Mouse (Mus musculus): ENCODE measurements at regions not wholly inside any gene's neighbourhood (a gene's known extent, or its start where the extent isn't known, plus 50 kb on each side); places are given as distances from the start of the nearest gene placed in this dataset.
"Not testable (repeated sequence)": the region's sequence is repeated elsewhere in the genome, so short reads cannot be mapped to it uniquely, and the experiment has no call there.

GRCm38 (mm10) chr12:115336594-115336993 lies 710.9 kb upstream of the Zfp386 start:
- Histone ChIP-seq H3K36me3 (ENCODE audit: control insufficient read depth, insufficient read depth, low read length, poor library complexity, severe bottlenecking) (no peaks in the 10 kb centered on the region), H3K27ac (ENCODE audit: insufficient read depth, low read depth, low read length, poor library complexity, severe bottlenecking) (no peak overlapping the region), H3K9ac (ENCODE audit: insufficient read depth, low read depth, low read length, poor library complexity, severe bottlenecking) (no peak overlapping the region), H3K4me1 (ENCODE audit: control insufficient read depth in 2 of 2, insufficient read depth in 2 of 2, low read length in 2 of 2, poor library complexity in 1 of 2) (no peaks in the 10 kb centered on the region), H3K4me3 (ENCODE audit: insufficient read depth in 1 of 2, low read depth in 1 of 2, low read length in 2 of 2, poor library complexity in 1 of 2, severe bottlenecking in 1 of 2) (no peak overlapping the region), H3K9me3 (ENCODE audit: control insufficient read depth, insufficient read depth, low read depth, low read length) (no peaks in the 10 kb centered on the region; the same call in 1 of the 2 replicates)
- DNase-seq (ENCODE audit: low read depth, low spot score), result peak; percentile 24
- TF ChIP-seq ZNF384 (IDR thresholded peaks at IDR 0.05; ENCODE audit: low read depth, low read length), result no peak
- TF ChIP-seq HCFC1 (IDR thresholded peaks at IDR 0.05; ENCODE audit: borderline replicate concordance, insufficient read depth, low read length), result no peak
- no peak for TF ChIP-seq CHD2 (IDR thresholded peaks at IDR 0.05; ENCODE audit: low read depth, low read length)
- no peak for TF ChIP-seq ZC3H11A (IDR thresholded peaks at IDR 0.05; ENCODE audit: borderline replicate concordance, low read depth, low read length)
- TF ChIP-seq MAFK (IDR thresholded peaks at IDR 0.05; ENCODE audit: insufficient read depth, low read depth, low read length), result no peak
- in situ Hi-C loops (cut with MboI; ENCODE audit: low sequenced_read_pairs in 2 of 2, unreplicated experiment in 2 of 2), result loop anchor here (25.0 kb wide), 2 partner anchors 199 to 276 kb away; no protein-coding TSS in a partner anchor

GRCm38 (mm10) chr12:115346112-115346511 lies 701.4 kb upstream of the Zfp386 start:
- not testable (repeated sequence) for H3K4me3 ChIP-seq (ENCODE audit: insufficient read depth in 1 of 2, low read depth in 1 of 2, low read length in 2 of 2, poor library complexity in 1 of 2, severe bottlenecking in 1 of 2)
- in situ Hi-C loops (cut with MboI; ENCODE audit: low sequenced_read_pairs in 2 of 2, unreplicated experiment in 2 of 2), result loop anchor here (25.0 kb wide), 2 partner anchors 209 to 266 kb away; no protein-coding TSS in a partner anchor

GRCm38 (mm10) chr12:115359050-115359449 lies 688.5 kb upstream of the Zfp386 start:
- H3K36me3 ChIP-seq (ENCODE audit: control insufficient read depth, insufficient read depth, low read length, poor library complexity, severe bottlenecking); H3K9me3 ChIP-seq (ENCODE audit: control insufficient read depth, insufficient read depth, low read depth, low read length); H3K4me3 ChIP-seq (ENCODE audit: insufficient read depth in 1 of 2, low read depth in 1 of 2, low read length in 2 of 2, poor library complexity in 1 of 2, severe bottlenecking in 1 of 2); in situ Hi-C loops (cut with MboI; ENCODE audit: low sequenced_read_pairs in 2 of 2, unreplicated experiment in 2 of 2); H3K27ac ChIP-seq (ENCODE audit: insufficient read depth, low read depth, low read length, poor library complexity, severe bottlenecking); H3K9ac ChIP-seq (ENCODE audit: insufficient read depth, low read depth, low read length, poor library complexity, severe bottlenecking); DNase-seq (ENCODE audit: low read depth, low spot score); H3K4me1 ChIP-seq (ENCODE audit: control insufficient read depth in 2 of 2, insufficient read depth in 2 of 2, low read length in 2 of 2, poor library complexity in 1 of 2): not testable (repeated sequence)

More at GRCm38 (mm10) chr12:115346112-115346511, 701.4 kb upstream of the Zfp386 start:
- not testable (repeated sequence) for H3K9me3 ChIP-seq (ENCODE audit: control insufficient read depth, insufficient read depth, low read depth, low read length); DNase-seq (ENCODE audit: low read depth, low spot score); H3K27ac ChIP-seq (ENCODE audit: insufficient read depth, low read depth, low read length, poor library complexity, severe bottlenecking); H3K9ac ChIP-seq (ENCODE audit: insufficient read depth, low read depth, low read length, poor library complexity, severe bottlenecking); H3K4me1 ChIP-seq (ENCODE audit: control insufficient read depth in 2 of 2, insufficient read depth in 2 of 2, low read length in 2 of 2, poor library complexity in 1 of 2); H3K36me3 ChIP-seq (ENCODE audit: control insufficient read depth, insufficient read depth, low read length, poor library complexity, severe bottlenecking)

- H3K27ac ChIP-seq (ENCODE audit: insufficient read depth, low read depth, low read length, poor library complexity, severe bottlenecking); in situ Hi-C loops (cut with MboI; ENCODE audit: low sequenced_read_pairs in 2 of 2, unreplicated experiment in 2 of 2); H3K9ac ChIP-seq (ENCODE audit: insufficient read depth, low read depth, low read length, poor library complexity, severe bottlenecking); H3K9me3 ChIP-seq (ENCODE audit: control insufficient read depth, insufficient read depth, low read depth, low read length); H3K4me1 ChIP-seq (ENCODE audit: control insufficient read depth in 2 of 2, insufficient read depth in 2 of 2, low read length in 2 of 2, poor library complexity in 1 of 2); H3K4me3 ChIP-seq (ENCODE audit: insufficient read depth in 1 of 2, low read depth in 1 of 2, low read length in 2 of 2, poor library complexity in 1 of 2, severe bottlenecking in 1 of 2); H3K36me3 ChIP-seq (ENCODE audit: control insufficient read depth, insufficient read depth, low read length, poor library complexity, severe bottlenecking); DNase-seq (ENCODE audit: low read depth, low spot score): not testable (repeated sequence)
These were observed 681.9 kb upstream of the Zfp386 start for GRCm38 (mm10) chr12:115365628-115366027.

GRCm38 (mm10) chr12:115371784-115372183 lies 675.7 kb upstream of the Zfp386 start:
- DNase-seq (ENCODE audit: low read depth, low spot score); H3K4me1 ChIP-seq (ENCODE audit: control insufficient read depth in 2 of 2, insufficient read depth in 2 of 2, low read length in 2 of 2, poor library complexity in 1 of 2); H3K36me3 ChIP-seq (ENCODE audit: control insufficient read depth, insufficient read depth, low read length, poor library complexity, severe bottlenecking); in situ Hi-C loops (cut with MboI; ENCODE audit: low sequenced_read_pairs in 2 of 2, unreplicated experiment in 2 of 2); H3K9me3 ChIP-seq (ENCODE audit: control insufficient read depth, insufficient read depth, low read depth, low read length); H3K9ac ChIP-seq (ENCODE audit: insufficient read depth, low read depth, low read length, poor library complexity, severe bottlenecking); H3K4me3 ChIP-seq (ENCODE audit: insufficient read depth in 1 of 2, low read depth in 1 of 2, low read length in 2 of 2, poor library complexity in 1 of 2, severe bottlenecking in 1 of 2); H3K27ac ChIP-seq (ENCODE audit: insufficient read depth, low read depth, low read length, poor library complexity, severe bottlenecking): not testable (repeated sequence)

GRCm38 (mm10) chr12:115373056-115373455 lies 674.5 kb upstream of the Zfp386 start:
- H3K4me3 ChIP-seq (ENCODE audit: insufficient read depth in 1 of 2, low read depth in 1 of 2, low read length in 2 of 2, poor library complexity in 1 of 2, severe bottlenecking in 1 of 2); H3K27ac ChIP-seq (ENCODE audit: insufficient read depth, low read depth, low read length, poor library complexity, severe bottlenecking); H3K9ac ChIP-seq (ENCODE audit: insufficient read depth, low read depth, low read length, poor library complexity, severe bottlenecking); DNase-seq (ENCODE audit: low read depth, low spot score); H3K4me1 ChIP-seq (ENCODE audit: control insufficient read depth in 2 of 2, insufficient read depth in 2 of 2, low read length in 2 of 2, poor library complexity in 1 of 2); in situ Hi-C loops (cut with MboI; ENCODE audit: low sequenced_read_pairs in 2 of 2, unreplicated experiment in 2 of 2); H3K9me3 ChIP-seq (ENCODE audit: control insufficient read depth, insufficient read depth, low read depth, low read length); H3K36me3 ChIP-seq (ENCODE audit: control insufficient read depth, insufficient read depth, low read length, poor library complexity, severe bottlenecking): not testable (repeated sequence)

- H3K4me3 ChIP-seq (ENCODE audit: insufficient read depth in 1 of 2, low read depth in 1 of 2, low read length in 2 of 2, poor library complexity in 1 of 2, severe bottlenecking in 1 of 2); H3K4me1 ChIP-seq (ENCODE audit: control insufficient read depth in 2 of 2, insufficient read depth in 2 of 2, low read length in 2 of 2, poor library complexity in 1 of 2); DNase-seq (ENCODE audit: low read depth, low spot score); H3K9me3 ChIP-seq (ENCODE audit: control insufficient read depth, insufficient read depth, low read depth, low read length); H3K9ac ChIP-seq (ENCODE audit: insufficient read depth, low read depth, low read length, poor library complexity, severe bottlenecking); H3K36me3 ChIP-seq (ENCODE audit: control insufficient read depth, insufficient read depth, low read length, poor library complexity, severe bottlenecking); H3K27ac ChIP-seq (ENCODE audit: insufficient read depth, low read depth, low read length, poor library complexity, severe bottlenecking): not testable (repeated sequence)
- in situ Hi-C loops (cut with MboI; ENCODE audit: low sequenced_read_pairs in 2 of 2, unreplicated experiment in 2 of 2), result loop anchor here in 1 of 2 experiments (25.0 kb wide), 1 partner anchor 149 kb away; no protein-coding TSS in a partner anchor
These were observed 661.0 kb upstream of the Zfp386 start for GRCm38 (mm10) chr12:115386479-115386878.

Measured in ES-E14 (cell line).